Mouse (Mus musculus): ENCODE measurements at regions not wholly inside any gene's neighbourhood (a gene's known extent, or its start where the extent isn't known, plus 50 kb on each side); places are given as distances from the start of the nearest gene placed in this dataset.
A peak's percentile ranks its signal among the peaks of the same experiment; 100 is the strongest.

- DNase-seq (ENCODE audit: low spot score in 2 of 2): no peak
- intact Hi-C loops (cut with DNase I): no loop called here
These were observed 54.8 kb downstream of the Tmem30b start for GRCm38 (mm10) chr12:73491370-73491769.

DNA sequence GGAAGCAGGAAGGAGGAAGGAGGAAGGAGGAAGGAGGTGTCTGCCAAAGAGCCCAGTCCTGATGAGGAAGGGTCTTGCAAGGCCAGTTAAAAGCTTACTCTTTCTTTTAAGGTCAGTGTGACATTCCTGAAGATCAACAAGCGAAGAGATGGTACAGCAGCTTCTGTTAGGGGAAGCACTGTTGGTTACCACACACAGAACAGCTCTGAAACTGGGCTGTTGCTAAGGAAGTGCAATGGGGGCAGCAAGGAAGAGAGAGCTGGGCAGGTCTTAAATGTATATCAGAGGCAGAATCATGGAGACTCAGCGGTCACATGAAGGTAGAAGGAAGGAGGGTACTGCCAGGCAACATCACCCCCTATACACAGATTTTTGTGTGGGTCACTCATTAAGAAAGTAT is 63.3 kb downstream of the Tmem30b start:
- intact Hi-C loops (cut with DNase I): no loop called here
- DNase-seq (ENCODE audit: low spot score in 2 of 2): no peak

DNA sequence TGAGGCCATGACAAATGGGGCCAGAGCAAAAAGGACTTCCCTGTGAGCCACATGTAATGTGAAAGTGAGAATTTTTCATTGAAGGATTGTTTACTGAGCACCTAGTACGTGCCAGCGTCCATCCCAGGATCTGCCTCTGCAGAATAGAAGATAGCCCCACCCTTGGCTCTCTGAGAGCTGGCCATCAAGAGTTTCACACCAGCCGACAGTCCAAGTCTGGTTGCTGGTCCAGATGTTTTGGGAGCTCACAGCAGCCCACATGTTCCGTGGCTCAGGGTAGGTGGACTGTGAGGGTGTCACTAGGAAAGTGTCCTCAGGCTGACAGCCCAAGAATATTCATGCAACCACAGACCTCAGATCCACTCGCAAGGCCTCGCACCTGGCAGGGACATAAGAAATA is 63.9 kb downstream of the Tmem30b start:
- intact Hi-C loops (cut with DNase I): no loop called here
- DNase-seq (ENCODE audit: low spot score in 2 of 2): no peak

DNA sequence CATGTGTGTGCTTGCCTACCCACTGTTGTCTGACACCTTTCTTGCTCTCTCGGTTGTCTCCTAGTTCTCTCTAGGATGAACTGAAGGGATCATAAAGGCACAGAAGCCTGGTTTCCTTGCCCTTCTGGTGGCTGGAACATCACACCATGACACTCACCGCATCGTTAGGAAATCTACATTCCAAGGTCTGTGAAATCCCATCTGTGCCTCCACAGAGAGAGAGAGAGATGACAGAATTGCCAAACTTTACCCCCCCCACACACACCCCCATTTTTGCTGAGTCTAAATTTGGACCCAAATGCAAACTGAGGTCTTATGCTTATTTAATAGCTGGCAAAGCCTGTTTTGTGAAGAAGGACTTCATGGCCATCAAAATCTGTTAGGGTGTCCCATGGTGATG is 64.5 kb downstream of the Tmem30b start:
- DNase-seq (ENCODE audit: low spot score in 2 of 2): no peak
- intact Hi-C loops (cut with DNase I): no loop called here

GRCm38 (mm10) chr12:73481165-73481564 is 65.0 kb downstream of the Tmem30b start:
- intact Hi-C loops (cut with DNase I): no loop called here
- DNase-seq (ENCODE audit: low spot score in 2 of 2): no peak

GRCm38 (mm10) chr12:73480610-73480971 is 65.6 kb downstream of the Tmem30b start:
- no peak for DNase-seq (ENCODE audit: low spot score in 2 of 2)
- intact Hi-C loops (cut with DNase I): no loop called here

DNA sequence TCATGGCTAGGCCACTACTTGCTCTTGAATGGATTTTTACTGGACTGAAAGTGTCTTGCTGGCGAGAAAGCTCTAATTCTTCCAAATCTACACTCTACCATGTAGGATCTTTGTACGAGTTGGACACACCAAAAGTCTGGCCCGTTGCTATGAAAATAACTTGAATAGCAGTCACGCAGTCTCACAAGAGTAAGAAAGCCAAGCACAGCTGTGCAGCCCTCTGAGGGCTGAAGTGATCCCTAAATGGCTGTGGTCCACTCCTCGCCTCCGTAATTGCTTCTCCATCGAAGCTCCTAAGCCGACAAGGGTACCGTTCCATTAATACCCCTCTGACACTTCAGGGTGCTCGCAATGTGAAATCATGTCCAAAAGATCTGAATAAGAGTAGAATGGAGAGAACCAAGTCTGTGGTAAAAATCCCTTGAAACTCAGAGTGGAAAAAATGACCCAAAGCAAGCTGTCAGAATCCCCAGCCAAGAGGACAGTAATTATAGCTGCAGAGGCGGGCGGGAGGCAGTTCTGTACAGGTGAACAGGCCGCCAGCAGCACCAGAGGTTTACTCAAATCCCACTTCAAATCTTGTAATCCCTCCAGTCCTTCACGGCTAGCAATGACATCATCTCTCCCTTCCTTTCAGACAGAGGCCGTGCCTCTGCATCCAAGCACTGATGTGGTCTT is 66.1 kb downstream of the Tmem30b start:
- DNase-seq (ENCODE audit: low spot score in 2 of 2): no peak
- intact Hi-C loops (cut with DNase I): no loop called here

DNA sequence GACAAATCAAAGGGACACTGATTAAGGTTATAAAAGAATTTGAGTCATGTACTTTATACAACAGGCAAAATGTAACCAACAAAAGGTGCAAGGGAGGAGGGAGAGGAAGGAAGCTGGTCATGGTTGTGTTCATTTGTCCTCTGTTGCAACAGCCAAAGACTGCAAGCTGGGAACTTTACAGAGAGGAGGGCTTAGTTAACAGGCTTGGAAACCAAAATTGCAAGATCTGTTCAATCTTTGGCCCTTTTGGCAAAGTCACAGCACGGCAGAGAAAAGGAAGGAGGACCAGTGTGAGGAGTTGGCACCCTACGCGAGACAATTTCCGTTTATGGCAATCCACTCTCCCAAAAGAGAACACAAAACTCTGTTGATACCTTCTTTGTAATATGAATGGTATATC is 67.6 kb downstream of the Tmem30b start:
- intact Hi-C loops (cut with DNase I): no loop called here
- no peak for DNase-seq (ENCODE audit: low spot score in 2 of 2)

DNA sequence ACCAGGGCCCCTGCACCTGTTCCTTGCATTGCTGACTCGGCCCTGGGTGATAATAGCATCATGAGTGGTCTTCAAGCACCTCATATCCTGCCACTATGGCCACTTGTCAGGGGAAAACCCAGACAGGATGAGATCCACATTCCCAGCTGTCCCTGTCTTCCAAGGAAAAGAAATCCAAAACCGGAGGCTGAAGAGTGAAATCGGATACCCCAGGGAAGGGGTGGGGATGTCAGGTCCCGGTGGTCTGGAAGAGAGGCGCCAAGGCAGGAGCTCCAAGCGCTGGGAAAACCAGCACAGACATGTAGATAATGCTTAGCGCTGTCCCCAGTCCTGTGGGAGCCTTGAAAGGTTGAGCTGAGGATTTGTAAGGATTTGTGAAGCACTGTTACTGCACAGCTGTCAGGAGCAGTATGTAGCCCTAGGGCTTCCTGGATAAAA is 69.8 kb downstream of the Tmem30b start:
- intact Hi-C loops (cut with DNase I): no loop called here
- no peak for DNase-seq (ENCODE audit: low spot score in 2 of 2)

DNA sequence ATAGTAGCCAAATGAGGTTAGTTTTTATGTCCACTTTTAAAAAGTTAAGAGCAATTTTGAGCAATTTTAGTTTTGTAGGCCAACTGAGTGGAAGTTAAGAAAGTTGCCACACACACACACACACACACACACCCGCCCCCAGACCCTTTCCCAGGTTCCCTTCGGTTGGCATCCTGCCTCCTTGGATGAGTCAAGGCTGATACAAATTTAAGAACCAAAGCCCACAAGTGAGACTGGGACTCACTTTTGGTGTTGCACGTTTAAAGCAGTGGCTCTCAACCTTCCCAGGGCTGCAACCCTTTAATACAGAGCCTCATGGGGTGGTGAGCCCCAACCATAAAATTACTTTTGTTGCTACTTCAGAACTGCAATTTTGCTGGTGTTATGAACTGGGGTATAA is 70.4 kb downstream of the Tmem30b start:
- DNase-seq (ENCODE audit: low spot score in 2 of 2): peak; percentile 12 to 22
- intact Hi-C loops (cut with DNase I): no loop called here

- intact Hi-C loops (cut with DNase I): no loop called here
- no peak for DNase-seq (ENCODE audit: low spot score in 2 of 2)
These were observed 71.2 kb downstream of the Tmem30b start for GRCm38 (mm10) chr12:73475020-73475419.

GRCm38 (mm10) chr12:73473111-73473510 is 73.1 kb downstream of the Tmem30b start:
- intact Hi-C loops (cut with DNase I): no loop called here
- DNase-seq (ENCODE audit: low spot score in 2 of 2): no peak

GRCm38 (mm10) chr12:73471966-73472365 is 74.2 kb downstream of the Tmem30b start:
- no peak for DNase-seq (ENCODE audit: low spot score in 2 of 2)
- intact Hi-C loops (cut with DNase I): no loop called here

GRCm38 (mm10) chr12:73466484-73466883 is 79.7 kb downstream of the Tmem30b start:
- intact Hi-C loops (cut with DNase I): no loop called here
- no peak for DNase-seq (ENCODE audit: low spot score in 2 of 2)

GRCm38 (mm10) chr12:73465975-73466374 is 80.2 kb downstream of the Tmem30b start:
- no peak for DNase-seq (ENCODE audit: low spot score in 2 of 2)
- intact Hi-C loops (cut with DNase I): no loop called here

GRCm38 (mm10) chr12:73464311-73464710 is 81.9 kb downstream of the Tmem30b start:
- intact Hi-C loops (cut with DNase I): no loop called here
- DNase-seq (ENCODE audit: low spot score in 2 of 2): no peak

- peak in 1 of 2 experiments; percentile 7 for DNase-seq (ENCODE audit: low spot score in 2 of 2)
- intact Hi-C loops (cut with DNase I): no loop called here
These were observed 84.1 kb downstream of the Tmem30b start for GRCm38 (mm10) chr12:73462091-73462490.

GRCm38 (mm10) chr12:73460291-73460761 is 85.9 kb downstream of the Tmem30b start:
- intact Hi-C loops (cut with DNase I): no loop called here
- no peak for DNase-seq (ENCODE audit: low spot score in 2 of 2)

GRCm38 (mm10) chr12:73451257-73451656 is 94.9 kb downstream of the Tmem30b start:
- no peak for DNase-seq (ENCODE audit: low spot score in 2 of 2)

DNA sequence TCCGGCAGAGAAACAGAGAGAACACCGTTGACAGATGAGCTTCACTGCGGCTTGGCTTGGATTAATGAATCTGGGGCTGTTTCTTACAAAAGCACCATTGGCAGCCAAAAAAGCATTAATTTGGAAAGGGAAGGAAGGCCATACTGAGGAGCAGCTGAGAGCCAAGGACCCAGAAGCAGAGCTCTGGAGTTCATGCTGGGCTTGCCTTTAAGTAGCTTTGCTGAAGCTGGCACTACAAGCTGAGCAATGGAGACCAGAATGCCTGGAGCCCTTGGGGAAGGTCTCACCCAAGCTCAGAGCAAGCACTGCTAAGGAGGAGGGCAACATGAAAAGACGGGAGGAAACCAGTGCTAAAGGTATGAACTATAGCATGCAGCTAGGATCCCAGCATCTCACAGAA is 95.7 kb downstream of the Tmem30b start:
- intact Hi-C loops (cut with DNase I): no loop called here
- DNase-seq (ENCODE audit: low spot score in 2 of 2): no peak

More at GRCm38 (mm10) chr12:73451257-73451656, 94.9 kb downstream of the Tmem30b start:
- intact Hi-C loops (cut with DNase I): no loop called here

DNA sequence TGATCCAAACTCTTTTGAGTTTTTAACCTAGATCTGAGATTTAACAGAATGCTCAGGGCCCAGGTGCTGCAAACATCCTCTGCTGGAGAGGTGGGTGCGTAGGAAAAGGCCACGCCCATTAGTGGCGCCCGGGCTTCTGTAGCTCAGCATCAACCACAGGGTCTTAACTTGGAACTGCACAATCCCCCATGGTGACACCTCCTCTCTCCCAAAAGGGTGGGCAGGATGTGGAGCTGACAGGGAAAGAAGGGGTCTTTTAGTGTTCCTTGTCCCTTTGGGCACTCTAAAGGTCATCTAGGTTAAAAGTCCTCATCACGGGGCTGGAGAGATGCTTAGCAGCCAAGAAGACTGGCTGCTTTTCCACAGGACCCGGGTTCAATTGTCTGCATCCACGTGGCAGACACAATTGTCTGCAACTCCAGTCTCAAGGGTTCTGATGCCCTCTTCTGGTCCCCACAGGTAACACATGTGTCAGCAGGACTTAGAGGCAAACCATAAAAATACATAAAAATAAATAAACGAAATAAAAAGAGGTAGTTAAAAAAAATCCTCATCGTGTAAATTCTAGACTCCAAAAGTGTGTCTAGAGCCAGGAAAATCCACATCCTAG is 96.2 kb downstream of the Tmem30b start:
- DNase-seq (ENCODE audit: low spot score in 2 of 2): no peak
- intact Hi-C loops (cut with DNase I): no loop called here

Measured in left cerebral cortex, postnatal 14 days (tissue).